Mouse (Mus musculus) Patski (cell line): ENCODE data around the gene Defb26. TPM values are rescaled to one million over a fixed set of nuclear protein-coding genes. Genes with fewer than 3 reads are reported as not detected.

Source experiments
- ATAC-seq: fragments of 100-300 bp; one replicate; pipeline ENCODE4 v1.8.0; 2021
- CTCF ChIA-PET: fragments of 350-600 bp; sonication (Branson Sonifier 250); formaldehyde crosslinking; loops from one replicate; lab custom pipeline; 2022; ENCODE audit warnings: inconsistent platforms; lab: Charles Lee
- POLR2A ChIA-PET: fragments of 350-600 bp; sonication (Branson Sonifier 250); formaldehyde crosslinking; loops from one replicate; lab custom pipeline; 2022; ENCODE audit warnings: antibody characterized with exemption, inconsistent platforms; lab: Charles Lee
- DNase-seq: peaks from one replicate; pipeline ENCODE4 v3.0.0-alpha.2; 2011; ENCODE audit warnings: low read depth, low spot score
- H3K27me3 ChIP-seq: fragments of 371-371 bp; one replicate; pipeline ENCODE4 v1.5.1; 2021
- CTCF ChIP-seq: fragments of 100-300 bp; IDR thresholded peaks from one replicate; pipeline ENCODE4 v1.5.1; 2021
- in situ Hi-C: fragments of 300-500 bp; cut with MboI; formaldehyde crosslinking; loops from 3 replicates; pipeline ENCODE4 v1.11.1; 2018; ENCODE audit warnings: low pct_unique_long_range_greater_than_20kb, mixed read lengths
- polyA plus RNA-seq: library from polyadenylated mRNA; unstranded; gene quantifications from one replicate; pipeline ENCODE4 v1.2.3, GENCODE M21; 2021

Defb26 gene
- polyA plus RNA-seq, 1 experiment from 2014 or later, result not detected

- DNase-seq, result no peak
- ChIA-PET CTCF (interaction anchor here (0.8 to 3.6 kb wide), 3 partner anchors 54 to 79 kb away, joined by 4 to 13 read pairs (median 4); no protein-coding TSS in a partner anchor), POLR2A (no interaction called here)
- in situ Hi-C loops, result no loop called here
- no peak for ATAC-seq
- peaks cover 3% of the 10 kb centered on the region for H3K27me3 ChIP-seq
- peak; percentile 40 for TF ChIP-seq CTCF
These were observed 39.1 kb downstream of the Defb26 start for GRCm38 (mm10) chr2:152472434-152472833.

GRCm38 (mm10) chr2:152470973-152471372 is 40.5 kb downstream of the Defb26 start:
- CTCF ChIA-PET, result interaction anchor here (1.0 to 3.6 kb wide), 2 partner anchors 73 to 116 kb away, joined by 5 to 13 read pairs; no protein-coding TSS in a partner anchor
- TF ChIP-seq CTCF, result peak; percentile 73
- in situ Hi-C loops, result no loop called here

GRCm38 (mm10) chr2:152464570-152465150 is 46.8 kb downstream of the Defb26 start, which contains the start of gene Defb23:
Gene Defb23, minus strand, starts transcription at chr2:152464620.
- DNase-seq (no peak), ATAC-seq (no peak)
- POLR2A ChIA-PET, result interaction anchor here (0.6 kb wide), 1 partner anchor 46 kb away, joined by 5 read pairs; no protein-coding TSS in a partner anchor
- peaks cover 3% of the 10 kb centered on the region for H3K27me3 ChIP-seq
- CTCF ChIA-PET, result interaction anchor here (2.1 kb wide), 1 partner anchor 80 kb away, joined by 6 read pairs; no protein-coding TSS in a partner anchor
- in situ Hi-C loops, result no loop called here
- TF ChIP-seq CTCF, result peak; percentile 28

More at GRCm38 (mm10) chr2:152470973-152471372, 40.5 kb downstream of the Defb26 start:
- POLR2A ChIA-PET, result no interaction called here
- peaks cover 3% of the 10 kb centered on the region for H3K27me3 ChIP-seq
- ATAC-seq (no peak), DNase-seq (peak; percentile 24)

- no peak for ATAC-seq
- no peak for TF ChIP-seq CTCF
- peak; percentile 10 for DNase-seq
- in situ Hi-C loops, result no loop called here
- CTCF ChIA-PET, result no interaction called here
- POLR2A ChIA-PET, result no interaction called here
- no peaks in the 10 kb centered on the region for H3K27me3 ChIP-seq
These were observed 52.3 kb downstream of the Defb26 start for GRCm38 (mm10) chr2:152459241-152459640.

Other genes starting within 250 kb of the Defb26 start
- 71.4 TPM for gene Tbc1d20, start 217.9 kb downstream of the Defb26 start, polyA plus RNA-seq
- 101 TPM for gene Rbck1, start 179.0 kb downstream of the Defb26 start, polyA plus RNA-seq
- 19.6 TPM for gene Trib3, start 167.7 kb downstream of the Defb26 start, polyA plus RNA-seq
- gene Nrsn2, start 135.1 kb downstream of the Defb26 start, polyA plus RNA-seq, result not detected
- gene Sox12, start 113.6 kb downstream of the Defb26 start, polyA plus RNA-seq, result 19.6 TPM
- gene Zcchc3, start 96.7 kb downstream of the Defb26 start, polyA plus RNA-seq, result 2.6 TPM
- gene 6820408C15Rik, start 96.1 kb downstream of the Defb26 start, polyA plus RNA-seq, result 0.06 TPM
- gene Defb23, start 47.1 kb downstream of the Defb26 start, polyA plus RNA-seq, result not detected
- gene Defb20, start 34.6 kb downstream of the Defb26 start, polyA plus RNA-seq, result not detected
- not detected for gene Defb22, start 21.6 kb downstream of the Defb26 start, polyA plus RNA-seq
- 0.22 TPM for gene Defb28, start 6.6 kb upstream of the Defb26 start, polyA plus RNA-seq
- gene Defb29, start 28.4 kb upstream of the Defb26 start, polyA plus RNA-seq, result 0.14 TPM
- 0.83 TPM for gene Gm17416, start 57.6 kb upstream of the Defb26 start, polyA plus RNA-seq
- gene Defb21, start 61.1 kb upstream of the Defb26 start, polyA plus RNA-seq, result not detected
- gene Defb19, start 68.6 kb upstream of the Defb26 start, polyA plus RNA-seq, result not detected
- gene Defb45, start 87.7 kb upstream of the Defb26 start, polyA plus RNA-seq, result not detected
- gene Defb36, start 92.6 kb upstream of the Defb26 start, polyA plus RNA-seq, result not detected
- gene Defb25, start 111.4 kb upstream of the Defb26 start, polyA plus RNA-seq, result not detected
- not detected for gene Rem1, start 115.3 kb upstream of the Defb26 start, polyA plus RNA-seq
- 137 TPM for gene H13, start 157.8 kb upstream of the Defb26 start, polyA plus RNA-seq
- gene Mcts2, start 175.3 kb upstream of the Defb26 start, polyA plus RNA-seq, result 19.9 TPM
- gene Id1, start 224.6 kb upstream of the Defb26 start, polyA plus RNA-seq, result 117 TPM
- 0.14 TPM for gene Cox4i2, start 242.5 kb upstream of the Defb26 start, polyA plus RNA-seq